Mouse (Mus musculus): ENCODE results near the gene N6amt1.

DNA sequence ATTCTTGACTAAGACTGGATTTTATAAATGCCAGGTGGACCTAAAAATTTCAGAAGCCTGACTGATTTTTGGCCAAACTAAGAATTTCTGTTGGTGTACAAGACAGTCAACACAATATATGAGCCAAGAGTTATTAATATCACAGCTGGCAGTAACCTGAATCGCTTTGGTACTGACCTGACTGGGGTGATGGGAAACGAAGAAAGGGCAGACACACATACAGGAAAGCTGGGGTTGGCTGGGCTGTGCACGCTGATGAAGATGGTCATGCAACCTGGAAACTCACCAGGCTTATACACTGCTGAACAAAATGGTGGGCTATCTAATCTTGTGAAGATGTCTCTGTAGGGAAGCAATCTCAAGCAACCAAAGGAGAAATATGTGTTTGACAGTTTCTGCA is 24.0 kb upstream of the N6amt1 start:
- TF ChIP-seq ZMIZ1 (IDR thresholded peaks at IDR 0.05; ENCODE audit: low read depth, low read length) (no peak), IRF4 (IDR thresholded peaks at IDR 0.05; ENCODE audit: low read depth, low read length) (no peak), TCF12 (IDR thresholded peaks at IDR 0.05; ENCODE audit: low read depth, low read length) (no peak), CTCF (conservative IDR thresholded peaks at IDR 0.05 in 1 of 2, IDR thresholded peaks at IDR 0.05 in 1 of 2; ENCODE audit: low read depth in 2 of 2, low read length in 2 of 2) (no peak), MYC (IDR thresholded peaks at IDR 0.05; ENCODE audit: low read depth, low read length) (no peak), E2F4 (IDR thresholded peaks at IDR 0.05; ENCODE audit: insufficient replicate concordance, low read depth, low read length) (no peak), POLR2A (IDR thresholded peaks at IDR 0.05; ENCODE audit: low read depth, low read length) (no peak)
